ENCODE assay signal across 10 mouse cellular contexts in the genomic region with DNA sequence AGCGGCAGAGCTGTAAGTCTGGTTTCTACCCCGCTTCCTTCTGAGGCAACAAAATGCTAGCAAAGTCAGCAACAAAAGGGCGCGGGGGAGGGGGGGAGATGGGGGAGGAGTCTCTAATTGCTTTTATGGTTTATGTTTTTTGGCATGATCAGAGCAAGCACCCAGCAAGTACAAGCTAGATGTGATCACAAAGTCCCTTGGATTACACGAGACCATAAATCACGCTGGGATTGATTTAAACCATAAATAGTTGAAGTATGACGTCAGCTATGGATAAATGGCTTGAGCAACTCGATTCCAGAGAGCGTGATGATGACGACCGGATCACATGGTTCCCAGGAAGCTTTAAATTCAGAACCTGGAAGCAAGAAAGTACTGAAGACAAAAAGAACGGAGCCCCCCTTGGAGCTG. TPM values are rescaled to one million over a fixed set of nuclear protein-coding genes. Genes with fewer than 3 reads are reported as not detected.
DNase-seq lines count a peak whose midpoint lies in the region; ATAC-seq and TF ChIP-seq lines count a peak whose summit lies in the region.
"Had no signal": no experiment of that assay in that cellular context is flagged by ENCODE, and none has a peak within 500 bp of the region (broad histone marks: within the 10 kb centered on the region; RNA-seq: fewer than 3 reads in every experiment).

No protein-coding gene starts in this region.

- no peaks in the 10 kb centered on the region for H3K9me3 ChIP-seq in kidney, embryonic 15.5 days (replicated peaks)
- H3K9me3 ChIP-seq in embryonic facial prominence, embryonic 13.5 days, result no peaks in the 10 kb centered on the region
- H3K9me3 ChIP-seq in intestine, postnatal 0 days (ENCODE audit: control insufficient read depth), result no peaks in the 10 kb centered on the region
- H3K9me3 ChIP-seq in neural tube, embryonic 15.5 days (replicated peaks), result no peaks in the 10 kb centered on the region

- DNase-seq in kidney, adult 18-20 months, result no peak
- no peak for DNase-seq in thymus, postnatal 36 days
- no peak for DNase-seq in left cerebral cortex, adult 9 months (ENCODE audit: low spot score in 2 of 2)
- no peak for DNase-seq in gastrocnemius, postnatal 14 days
- DNase-seq: thymus, postnatal 4 days had no signal

- H3K9ac ChIP-seq in kidney, embryonic 15.5 days, result no peak overlapping the region
- H3K9ac ChIP-seq in embryonic facial prominence, embryonic 13.5 days, result no peak overlapping the region
- H3K9ac ChIP-seq in intestine, postnatal 0 days (ENCODE audit: low read depth, low read length), result no peak overlapping the region
- H3K9ac ChIP-seq in neural tube, embryonic 15.5 days (replicated peaks), result no peak overlapping the region

- intact Hi-C loops in gastrocnemius, postnatal 14 days (cut with DNase I; ENCODE audit: low total_unique reads), result no loop called here

- H3K36me3 ChIP-seq in kidney, embryonic 15.5 days, result no peaks in the 10 kb centered on the region
- H3K36me3 ChIP-seq in embryonic facial prominence, embryonic 13.5 days, result no peaks in the 10 kb centered on the region
- H3K36me3 ChIP-seq in intestine, postnatal 0 days (ENCODE audit: control insufficient read depth, insufficient read depth), result no peaks in the 10 kb centered on the region
- H3K36me3 ChIP-seq in neural tube, embryonic 15.5 days, result no peaks in the 10 kb centered on the region

- H3K4me3 ChIP-seq in kidney, embryonic 15.5 days (replicated peaks), result peak overlapping the region; percentile 21
- peak overlapping the region; percentile 24 for H3K4me3 ChIP-seq in embryonic facial prominence, embryonic 13.5 days
- H3K4me3 ChIP-seq in intestine, postnatal 0 days (ENCODE audit: low read depth, low read length), result 0 out of 2 replicates have a peak overlapping the region, but pooled peaks have one; percentile 11
- H3K4me3 ChIP-seq in neural tube, embryonic 15.5 days (replicated peaks), result peak overlapping the region; percentile 23

- no peak for ATAC-seq in kidney, embryonic 15.5 days (replicated peaks; ENCODE audit: low FRiP score)
- ATAC-seq in embryonic facial prominence, embryonic 13.5 days (ENCODE audit: insufficient number of reproducible peaks, insufficient read depth, low FRiP score, low TSS enrichment, low read depth), result no peak
- ATAC-seq in intestine, postnatal 0 days, result peak; percentile 42
- no peak for ATAC-seq in neural tube, embryonic 15.5 days (ENCODE audit: low FRiP score)
- ATAC-seq: inflammation-experienced regulatory T-cells, adult 6 months had no signal

- WGBS in kidney, embryonic 15.5 days, result 26% methylated on average over 12 of the region's 12 CpGs
- 19% methylated on average over 12 of the region's 12 CpGs for WGBS in embryonic facial prominence, embryonic 13.5 days
- 12% methylated on average over 12 of the region's 12 CpGs for WGBS in intestine, postnatal 0 days
- whole genome bisulfite sequencing in neural tube, embryonic 15.5 days, result 21% methylated on average over 12 of the region's 12 CpGs

- no peak overlapping the region for H3K27ac ChIP-seq in kidney, embryonic 15.5 days
- H3K27ac ChIP-seq in embryonic facial prominence, embryonic 13.5 days, result no peak overlapping the region
- H3K27ac ChIP-seq in intestine, postnatal 0 days (ENCODE audit: low read depth, low read length), result no peak overlapping the region
- no peak overlapping the region for H3K27ac ChIP-seq in neural tube, embryonic 15.5 days (replicated peaks)

- H3K4me1 ChIP-seq in kidney, embryonic 15.5 days, result peaks cover 25% of the 10 kb centered on the region
- H3K4me1 ChIP-seq in embryonic facial prominence, embryonic 13.5 days, result peaks cover 24% of the 10 kb centered on the region
- 0 out of 2 replicates have a peak, but pooled peaks cover 5% of the 10 kb centered on the region for H3K4me1 ChIP-seq in intestine, postnatal 0 days (replicated peaks; ENCODE audit: control insufficient read depth, insufficient read depth, low read length)
- peaks cover 24% of the 10 kb centered on the region for H3K4me1 ChIP-seq in neural tube, embryonic 15.5 days

- no peak for TF ChIP-seq CTCF in intestine, postnatal 0 days (IDR thresholded peaks at IDR 0.05; ENCODE audit: low read depth)

- H3K27me3 ChIP-seq in kidney, embryonic 15.5 days, result peaks cover 36% of the 10 kb centered on the region
- H3K27me3 ChIP-seq in embryonic facial prominence, embryonic 13.5 days, result peaks cover 34% of the 10 kb centered on the region
- H3K27me3 ChIP-seq in intestine, postnatal 0 days (replicated peaks; ENCODE audit: control insufficient read depth, insufficient read depth, low read length), result peaks cover 2% of the 10 kb centered on the region; the same call in 1 of the 2 replicates
- H3K27me3 ChIP-seq in neural tube, embryonic 15.5 days (replicated peaks), result peaks cover 17% of the 10 kb centered on the region

- H3K4me2 ChIP-seq in kidney, embryonic 15.5 days, result peak overlapping the region; percentile 46
- peak overlapping the region; percentile 53 for H3K4me2 ChIP-seq in embryonic facial prominence, embryonic 13.5 days
- H3K4me2 ChIP-seq in intestine, postnatal 0 days (replicated peaks; ENCODE audit: low read depth), result peak overlapping the region; percentile 56
- peak overlapping the region; percentile 53 for H3K4me2 ChIP-seq in neural tube, embryonic 15.5 days

RNA-seq across cellular contexts. Expression of gene Rhou, which starts 22.9 kb away (rescaled TPM):
- 8.2 and 8.6 TPM in 2 replicates for polyA plus RNA-seq in kidney, embryonic 15.5 days (2015; fragmentation: Nextera tagmentation; extraction: Ambion mirVana)
- 6.9 and 8.3 TPM in 2 replicates for polyA plus RNA-seq in embryonic facial prominence, embryonic 13.5 days (2015; fragmentation: Nextera tagmentation; extraction: Ambion mirVana)
- 18.7 and 19.5 TPM in 2 replicates for polyA plus RNA-seq in intestine, postnatal 0 days (2015; fragmentation: Nextera tagmentation; extraction: Ambion mirVana)
- polyA plus RNA-seq in neural tube, embryonic 15.5 days (2015; fragmentation: Nextera tagmentation; extraction: Ambion mirVana), result 12.4 and 12.7 TPM in 2 replicates
- total RNA-seq in gastrocnemius, postnatal 14 days (2021), result 1 to 10 TPM; 3.9 to 4.9 TPM
- polyA plus RNA-seq: inflammation-experienced regulatory T-cells, adult 6 months had no signal
